ENCODE assay signal across 13 mouse cellular contexts in the genomic region with DNA sequence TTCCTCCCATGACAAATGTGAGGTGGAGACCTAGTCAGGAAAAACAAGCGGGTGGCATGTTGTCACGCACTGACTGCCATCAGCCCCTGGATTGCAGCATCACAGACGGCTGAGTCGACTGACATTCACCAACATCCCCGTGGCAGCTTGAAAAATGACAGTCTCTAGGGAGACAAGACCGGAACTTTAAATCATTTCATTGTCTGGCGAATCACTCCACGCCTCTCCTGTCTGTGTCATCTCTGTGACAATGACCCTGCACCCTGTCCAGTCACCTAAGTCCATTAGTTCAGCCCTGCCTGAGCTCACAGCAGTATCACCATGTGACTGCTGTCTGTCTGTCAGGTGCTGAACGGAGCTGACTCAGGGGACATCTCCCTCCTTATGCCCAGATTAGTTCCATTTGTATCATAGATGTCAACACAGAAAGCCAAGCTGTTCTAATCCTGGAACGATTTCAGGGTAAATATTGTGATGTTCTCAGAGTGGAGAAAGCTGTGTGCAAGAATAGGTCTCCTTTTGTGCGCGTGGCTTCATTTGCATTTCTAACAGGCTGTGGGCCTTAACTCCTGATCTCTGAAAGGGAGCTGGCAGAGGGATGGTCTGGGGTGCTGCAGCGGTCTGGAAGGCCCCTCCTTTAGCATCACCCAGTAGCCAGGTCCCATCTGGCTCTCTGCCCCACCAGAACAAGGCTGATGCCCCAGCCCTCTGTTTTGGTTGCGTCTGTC. TPM values are rescaled to one million over a fixed set of nuclear protein-coding genes. Genes with fewer than 3 reads are reported as not detected.
DNase-seq lines count a peak whose midpoint lies in the region; ATAC-seq lines count a peak whose summit lies in the region.
"Had no signal": no experiment of that assay in that cellular context is flagged by ENCODE, and none has a peak within 500 bp of the region (broad histone marks: within the 10 kb centered on the region; RNA-seq: fewer than 3 reads in every experiment).

No protein-coding gene starts in this region.

- H3K4me1 ChIP-seq in forebrain, embryonic 14.5 days (ENCODE audit: control insufficient read depth, insufficient read depth, low read length), result peaks cover 24% of the 10 kb centered on the region
- H3K4me1 ChIP-seq in hindbrain, embryonic 14.5 days (replicated peaks; ENCODE audit: control insufficient read depth, insufficient read depth, low read length), result peaks cover 16% of the 10 kb centered on the region
- peaks cover 25% of the 10 kb centered on the region for H3K4me1 ChIP-seq in neural tube, embryonic 12.5 days
- H3K4me1 ChIP-seq: megakaryocyte, embryonic 14.5 days had no signal

- H3K27ac ChIP-seq in forebrain, embryonic 14.5 days (ENCODE audit: low read depth, low read length), result peak overlapping the region; percentile 23
- H3K27ac ChIP-seq in hindbrain, embryonic 14.5 days, result peak overlapping the region; percentile 58
- H3K27ac ChIP-seq in neural tube, embryonic 12.5 days, result peak overlapping the region; percentile 57
- H3K27ac ChIP-seq: embryonic facial prominence, embryonic 12.5 days; heart, adult 2 months; liver, embryonic 14.5 days had no signal

- no peaks in the 10 kb centered on the region for H3K36me3 ChIP-seq in forebrain, embryonic 14.5 days (ENCODE audit: control insufficient read depth, insufficient read depth, low read length)
- H3K36me3 ChIP-seq in hindbrain, embryonic 14.5 days (replicated peaks; ENCODE audit: control insufficient read depth, insufficient read depth), result no peaks in the 10 kb centered on the region
- H3K36me3 ChIP-seq in neural tube, embryonic 12.5 days, result no peaks in the 10 kb centered on the region
- H3K36me3 ChIP-seq: embryonic facial prominence, embryonic 12.5 days had no signal

- peak; percentile 54 to 74 for DNase-seq in layer of hippocampus, adult 18-20 months (ENCODE audit: low spot score in 2 of 2)
- no peak for DNase-seq in layer of hippocampus, adult 11-12 months (ENCODE audit: low spot score)
- DNase-seq in forebrain, embryonic 14.5 days (ENCODE audit: low spot score), result peak; percentile 83
- peak; percentile 37 for DNase-seq in hindbrain, embryonic 14.5 days (ENCODE audit: low spot score)
- DNase-seq in T-cell, adult 2 months (ENCODE audit: low spot score), result no peak
- no peak for DNase-seq in gastrocnemius, postnatal 4 days (ENCODE audit: low spot score in 2 of 2)
- DNase-seq: heart, adult 2 months; kidney, postnatal 25 days; thymus, postnatal 25 days had no signal

- no peaks in the 10 kb centered on the region for H3K27me3 ChIP-seq in forebrain, embryonic 14.5 days (replicated peaks; ENCODE audit: control insufficient read depth, insufficient read depth, low read length)
- H3K27me3 ChIP-seq in hindbrain, embryonic 14.5 days (ENCODE audit: control insufficient read depth, insufficient read depth, low read length), result no peaks in the 10 kb centered on the region
- no peaks in the 10 kb centered on the region for H3K27me3 ChIP-seq in neural tube, embryonic 12.5 days (replicated peaks)
- H3K27me3 ChIP-seq: embryonic facial prominence, embryonic 12.5 days had no signal

- H3K4me2 ChIP-seq in forebrain, embryonic 14.5 days (ENCODE audit: low read length), result no peak overlapping the region
- H3K4me2 ChIP-seq in hindbrain, embryonic 14.5 days (replicated peaks), result no peak overlapping the region
- no peak overlapping the region; the same call in 1 of the 2 replicates for H3K4me2 ChIP-seq in neural tube, embryonic 12.5 days (replicated peaks)
- H3K4me2 ChIP-seq: embryonic facial prominence, embryonic 12.5 days had no signal

- no peaks in the 10 kb centered on the region for H3K9me3 ChIP-seq in forebrain, embryonic 14.5 days (replicated peaks; ENCODE audit: control insufficient read depth, low read length)
- H3K9me3 ChIP-seq in hindbrain, embryonic 14.5 days (ENCODE audit: control insufficient read depth, low read length), result no peaks in the 10 kb centered on the region
- H3K9me3 ChIP-seq in neural tube, embryonic 12.5 days, result no peaks in the 10 kb centered on the region
- H3K9me3 ChIP-seq: embryonic facial prominence, embryonic 12.5 days had no signal

- no peak overlapping the region for H3K4me3 ChIP-seq in forebrain, embryonic 14.5 days (ENCODE audit: low read depth, low read length)
- no peak overlapping the region for H3K4me3 ChIP-seq in hindbrain, embryonic 14.5 days (replicated peaks; ENCODE audit: low read length)
- no peak overlapping the region for H3K4me3 ChIP-seq in neural tube, embryonic 12.5 days
- H3K4me3 ChIP-seq: embryonic facial prominence, embryonic 12.5 days; heart, adult 2 months; megakaryocyte, embryonic 14.5 days had no signal

- 41% methylated on average over 14 of the region's 14 CpGs for WGBS in forebrain, embryonic 14.5 days
- 10% methylated on average over 14 of the region's 14 CpGs for WGBS in hindbrain, embryonic 14.5 days
- WGBS in neural tube, embryonic 12.5 days, result 37% methylated on average over 14 of the region's 14 CpGs

- peak; percentile 56 for ATAC-seq in forebrain, embryonic 14.5 days
- peak; percentile 47; the same call in 1 of the 2 replicates for ATAC-seq in hindbrain, embryonic 14.5 days (ENCODE audit: low FRiP score)
- peak; percentile 54; the same call in 1 of the 2 replicates for ATAC-seq in neural tube, embryonic 12.5 days (ENCODE audit: low FRiP score, low read depth)

- no peak overlapping the region; the same call in 1 of the 2 replicates for H3K9ac ChIP-seq in forebrain, embryonic 14.5 days (ENCODE audit: low read length)
- peak overlapping the region; percentile 34; the same call in 1 of the 2 replicates for H3K9ac ChIP-seq in hindbrain, embryonic 14.5 days
- H3K9ac ChIP-seq in neural tube, embryonic 12.5 days, result no peak overlapping the region
- H3K9ac ChIP-seq: embryonic facial prominence, embryonic 12.5 days; liver, embryonic 14.5 days had no signal

RNA-seq across cellular contexts. Expression of a gene that starts 52.0 kb away (rescaled TPM):
- total RNA-seq in layer of hippocampus, adult 18-20 months (2021), result 100 to 1,000 TPM; 235 to 245 TPM
- polyA plus RNA-seq in forebrain, embryonic 14.5 days (2014; fragmentation: Nextera tagmentation; extraction: Ambion mirVana), result 43.6 and 56.3 TPM in 2 replicates
- 41.2 and 41.9 TPM in 2 replicates for polyA plus RNA-seq in hindbrain, embryonic 14.5 days (2014; fragmentation: Nextera tagmentation; extraction: Ambion mirVana)
- polyA plus RNA-seq in neural tube, embryonic 12.5 days (2016; fragmentation: Nextera tagmentation; extraction: Ambion mirVana), result 68.8 and 71.5 TPM in 2 replicates
- 100 to 1,000 TPM; 134 to 144 TPM for total RNA-seq in gastrocnemius, postnatal 4 days (2021)

Comparison
In these comparisons a context has a peak if more than half of its experiments do, and no peak if none do; other contexts are left out.
1. DNase-seq: peak in layer of hippocampus, adult 18-20 months (2 of 2), forebrain, embryonic 14.5 days (single experiment) and hindbrain, embryonic 14.5 days (single experiment); none in layer of hippocampus, adult 11-12 months (single experiment), T-cell, adult 2 months (single experiment) and gastrocnemius, postnatal 4 days (0 of 2).
2. Peak in every context shown above with its lines, with median percentiles within 50 percentile points of each other: ATAC-seq and H3K27ac ChIP-seq.